Mouse (Mus musculus) heart, embryonic 11.5 days (tissue): ENCODE results near the gene Khdrbs2. TPM values are rescaled to one million over a fixed set of nuclear protein-coding genes. Genes with fewer than 3 reads are reported as not detected.

ENCODE experiments used
- ATAC-seq: fragments of 200-750 bp; cut with Nextera tagmentation; replicated peaks from 2 replicates; pipeline ENCODE4 v1.8.0; 2017; ENCODE audit warnings: moderate library complexity; ENCODE audit not compliant: insufficient number of reproducible peaks, low FRiP score, low TSS enrichment
- H3K27ac ChIP-seq: fragments of 300-500 bp; sonication (generic); 2 replicates; pipeline ENCODE4 v1.5.1; 2014; ENCODE audit warnings: mild to moderate bottlenecking, low read depth, low read length
- H3K27me3 ChIP-seq: fragments of 300-500 bp; sonication (generic); 2 replicates; pipeline ENCODE4 v1.6.1; 2014; ENCODE audit warnings: mild to moderate bottlenecking, low read length, mixed read lengths; ENCODE audit not compliant: control insufficient read depth, insufficient read depth
- H3K36me3 ChIP-seq: fragments of 300-500 bp; sonication (generic); 2 replicates; pipeline ENCODE4 v1.6.1; 2014; ENCODE audit warnings: mild to moderate bottlenecking, low read length, moderate library complexity, mixed read lengths; ENCODE audit not compliant: control insufficient read depth, insufficient read depth
- H3K4me1 ChIP-seq: fragments of 300-500 bp; sonication (generic); 2 replicates; pipeline ENCODE4 v1.6.1; 2014; ENCODE audit warnings: low read length; ENCODE audit not compliant: control insufficient read depth, insufficient read depth
- H3K4me2 ChIP-seq: fragments of 300-500 bp; sonication (generic); 2 replicates; pipeline ENCODE4 v1.6.1; 2014; ENCODE audit warnings: mild to moderate bottlenecking, moderate library complexity
- H3K4me3 ChIP-seq: fragments of 300-500 bp; sonication (generic); 2 replicates; pipeline ENCODE4 v1.5.1; 2014; ENCODE audit warnings: low read depth, low read length
- H3K9ac ChIP-seq: fragments of 300-500 bp; sonication (generic); 2 replicates; pipeline ENCODE4 v1.6.1; 2014; ENCODE audit warnings: mild to moderate bottlenecking, low read depth, low read length, moderate library complexity
- H3K9me3 ChIP-seq: fragments of 300-500 bp; sonication (generic); replicated peaks from 2 replicates; pipeline ENCODE4 v1.6.1; 2016; ENCODE audit warnings: low read length; ENCODE audit not compliant: control insufficient read depth
- WGBS: fragments of 180-500 bp; shearing (Covaris S2); extraction: QIAGEN DNeasy Blood & Tissue Kit; methylation state at CpG from one replicate; pipeline ENCODE4 v1.1.7; 2014; ENCODE audit not compliant: insufficient replicate concordance; 5-methylcytosine and 5-hydroxymethylcytosine counted together
- polyA plus RNA-seq: library from polyadenylated mRNA; unstranded; fragments of >200 nt; fragmentation: Nextera tagmentation; extraction: Ambion mirVana; gene quantifications from 2 replicates; pipeline ENCODE4 v1.2.1, GENCODE M21; 2014

The Khdrbs2 gene
- polyA plus RNA-seq, 1 experiment from 2014 or later = 1.0 TPM

DNA sequence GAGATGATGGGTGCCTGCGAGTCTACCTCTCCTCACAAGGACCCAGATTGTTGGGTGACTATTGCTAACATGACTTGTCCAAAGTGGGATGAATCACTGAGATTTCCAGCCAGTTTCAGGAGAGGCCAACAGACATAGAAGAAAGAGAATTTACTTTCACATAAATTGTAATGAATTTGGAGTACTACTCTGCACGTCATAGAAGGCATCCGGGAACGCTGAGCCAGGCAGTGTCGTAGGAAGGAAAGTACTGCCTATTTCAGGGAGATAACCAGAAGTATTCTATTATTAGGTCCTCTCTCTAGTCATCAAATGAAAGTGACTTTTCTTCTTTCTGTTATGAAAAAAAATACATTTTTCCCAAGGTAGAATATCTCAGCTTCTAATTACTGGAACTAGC, 466.6 kb downstream of the Khdrbs2 start:
- Histone ChIP-seq H3K9me3 (no peaks in the 10 kb centered on the region), H3K9ac (no peak overlapping the region), H3K4me2 (no peak overlapping the region), H3K27ac (no peak overlapping the region), H3K4me1 (no peaks in the 10 kb centered on the region), H3K4me3 (no peak overlapping the region), H3K27me3 (no peaks in the 10 kb centered on the region), H3K36me3 (no peaks in the 10 kb centered on the region)
- no peak for ATAC-seq
- WGBS = 79% methylated on average over 5 of the region's 5 CpGs

DNA sequence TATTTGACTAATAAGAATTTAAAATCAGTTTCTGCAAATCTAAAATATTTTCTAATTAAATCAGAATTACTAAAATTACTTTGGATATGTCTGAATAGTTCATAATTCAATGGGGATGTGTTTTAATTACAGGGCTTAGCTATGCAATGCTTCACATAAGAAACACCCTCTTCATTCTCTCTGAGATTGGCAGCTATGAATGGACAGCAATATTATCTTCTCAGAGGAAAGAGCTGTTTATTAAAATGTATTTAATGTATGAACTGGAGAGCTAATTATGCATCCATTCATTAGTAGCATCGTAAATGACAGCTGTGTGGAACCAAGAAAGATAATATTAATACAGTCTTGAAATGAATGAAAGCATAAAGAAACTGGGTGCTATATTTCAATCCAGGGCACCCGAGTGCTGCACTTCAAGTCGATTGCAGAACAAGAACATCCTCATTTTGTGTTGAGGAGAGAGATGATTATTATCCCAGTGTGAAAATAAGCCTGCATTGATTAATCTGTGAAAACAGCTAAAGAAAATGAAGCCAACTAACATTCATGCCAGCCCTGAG, 477.2 kb downstream of the Khdrbs2 start:
- Histone ChIP-seq H3K27ac (no peak overlapping the region), H3K9me3 (no peaks in the 10 kb centered on the region), H3K36me3 (no peaks in the 10 kb centered on the region), H3K4me2 (no peak overlapping the region), H3K4me1 (no peaks in the 10 kb centered on the region), H3K4me3 (no peak overlapping the region), H3K27me3 (no peaks in the 10 kb centered on the region), H3K9ac (no peak overlapping the region)
- no peak for ATAC-seq
- WGBS = 77% methylated on average over 3 of the region's 3 CpGs

DNA sequence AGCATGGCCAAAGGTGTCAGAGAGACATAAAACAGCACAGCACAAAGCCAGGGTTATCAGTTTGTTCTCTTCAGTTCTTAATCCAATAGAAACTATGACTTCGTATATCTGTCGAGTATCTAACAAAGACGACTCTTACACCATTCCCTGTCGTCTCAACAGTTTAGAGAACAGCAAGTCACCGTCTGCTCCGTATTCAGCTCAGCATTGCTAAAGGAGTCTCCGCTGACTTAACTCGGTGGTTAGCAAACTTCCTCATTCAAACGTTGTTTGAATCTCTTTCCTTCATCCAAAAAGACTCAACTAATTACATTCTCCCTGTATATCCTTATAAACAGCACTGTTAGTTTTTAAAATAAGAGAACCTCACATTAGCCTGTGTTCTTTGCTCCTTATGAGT, 521.3 kb downstream of the Khdrbs2 start:
- Histone ChIP-seq H3K27me3 (no peaks in the 10 kb centered on the region), H3K36me3 (no peaks in the 10 kb centered on the region), H3K9ac (no peak overlapping the region), H3K4me2 (no peak overlapping the region), H3K27ac (no peak overlapping the region), H3K9me3 (no peaks in the 10 kb centered on the region), H3K4me1 (no peaks in the 10 kb centered on the region), H3K4me3 (no peak overlapping the region)
- whole genome bisulfite sequencing = 53% methylated on average over 9 of the region's 9 CpGs
- no peak for ATAC-seq

DNA sequence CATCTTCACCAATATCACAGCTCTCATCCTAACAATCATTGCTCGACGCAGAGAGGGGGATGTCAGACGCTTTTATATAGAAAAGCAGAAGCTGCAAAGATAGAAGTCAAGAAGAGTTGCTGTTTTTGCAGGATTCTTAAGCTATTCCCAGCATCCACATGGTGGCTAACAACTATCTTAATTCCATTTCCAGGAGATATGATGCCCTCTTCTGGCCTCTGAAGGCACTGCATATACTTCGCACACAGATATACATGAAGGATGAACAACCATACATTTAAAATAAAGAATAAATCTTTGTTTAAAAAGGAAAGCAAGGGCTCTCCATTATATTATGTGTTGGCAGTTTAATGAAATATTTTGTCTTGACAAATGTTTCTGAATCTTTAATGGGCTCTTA, 527.6 kb downstream of the Khdrbs2 start:
- WGBS = 92% methylated on average over 4 of the region's 4 CpGs

DNA sequence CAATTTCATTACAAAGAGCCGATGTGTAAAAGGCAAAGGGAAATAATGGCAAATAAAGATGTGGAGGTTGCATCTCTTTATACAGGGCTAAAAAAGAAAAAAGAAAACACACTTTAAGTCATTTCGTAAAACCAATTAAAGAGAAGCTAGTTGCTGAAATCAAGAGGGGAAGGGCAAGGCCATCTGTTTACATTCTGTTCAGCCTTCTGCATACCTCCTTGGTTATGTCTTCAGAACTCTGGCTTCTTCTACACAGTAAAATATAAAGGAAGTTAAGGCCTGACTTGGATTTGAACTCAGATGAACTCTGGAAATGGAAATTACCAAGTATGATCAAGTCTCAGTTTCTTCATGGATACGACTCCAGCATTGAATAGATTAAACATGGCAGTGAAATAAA, 528.8 kb downstream of the Khdrbs2 start:
- H3K4me1 ChIP-seq = no peaks in the 10 kb centered on the region
- no peak for ATAC-seq
- no peak overlapping the region for H3K27ac ChIP-seq
- H3K27me3 ChIP-seq = no peaks in the 10 kb centered on the region
- no peak overlapping the region for H3K9ac ChIP-seq
- H3K4me3 ChIP-seq = no peak overlapping the region
- WGBS = 86% methylated on average over 3 of the region's 3 CpGs
- H3K36me3 ChIP-seq = no peaks in the 10 kb centered on the region
- no peaks in the 10 kb centered on the region for H3K9me3 ChIP-seq
- H3K4me2 ChIP-seq = no peak overlapping the region

More for the DNA sequence above, 527.6 kb downstream of the Khdrbs2 start:
- Histone ChIP-seq H3K36me3 (no peaks in the 10 kb centered on the region), H3K4me3 (no peak overlapping the region), H3K9me3 (no peaks in the 10 kb centered on the region), H3K27ac (no peak overlapping the region), H3K9ac (no peak overlapping the region), H3K4me1 (no peaks in the 10 kb centered on the region), H3K4me2 (no peak overlapping the region), H3K27me3 (no peaks in the 10 kb centered on the region)
- ATAC-seq = no peak
